Mouse (Mus musculus) heart, adult 2 months (tissue): ENCODE results near the gene Hs3st2. TPM values are rescaled to one million over a fixed set of nuclear protein-coding genes. Genes with fewer than 3 reads are reported as not detected.

Source experiments
- DNase-seq, 2 experiments: peaks; one replicate each; pipeline ENCODE4 v3.0.0; 2021
- H3K27ac ChIP-seq: fragments of 200-600 bp; 2 replicates; pipeline ENCODE4 v1.8.1; 2022
- H3K27me3 ChIP-seq: fragments of 200-500 bp; 2 replicates; pipeline ENCODE4 v1.6.1; 2012; ENCODE audit warnings: mild to moderate bottlenecking, low read length, inconsistent platforms, mixed read lengths; ENCODE audit not compliant: control insufficient read depth, insufficient read depth
- H3K36me3 ChIP-seq: fragments of 200-500 bp; 2 replicates; pipeline ENCODE4 v1.6.1; 2012; ENCODE audit warnings: low read length, inconsistent platforms; ENCODE audit not compliant: control insufficient read depth, insufficient read depth
- H3K4me1 ChIP-seq: fragments of 200-500 bp; 2 replicates; pipeline ENCODE4 v1.6.1; 2011; ENCODE audit warnings: low read length; ENCODE audit not compliant: control insufficient read depth, insufficient read depth
- H3K4me3 ChIP-seq: fragments of 200-600 bp; 2 replicates; pipeline ENCODE4 v1.8.1; 2022
- H3K79me2 ChIP-seq: fragments of 200-500 bp; replicated peaks from 2 replicates; pipeline ENCODE4 v1.6.1; 2012; ENCODE audit warnings: mild to moderate bottlenecking, inconsistent platforms, low read length, moderate library complexity, mixed read lengths; ENCODE audit not compliant: control insufficient read depth, insufficient read depth
- H3K9ac ChIP-seq: fragments of 200-500 bp; 2 replicates; pipeline ENCODE4 v1.6.1; 2012; ENCODE audit warnings: low read depth, mild to moderate bottlenecking, control low read depth, inconsistent platforms, low read length, mixed read lengths
- CTCF ChIP-seq: fragments of 200-600 bp; IDR thresholded peaks from 2 replicates; pipeline ENCODE4 v1.8.1; 2022; ENCODE audit warnings: antibody characterized with exemption, mild to moderate bottlenecking, moderate library complexity
- EP300 ChIP-seq: fragments of 200-500 bp; IDR thresholded peaks from 2 replicates; pipeline ENCODE4 v1.6.1; 2011; ENCODE audit warnings: low read depth, low read length, control low read depth; ENCODE audit not compliant: insufficient read depth
- POLR2A ChIP-seq: fragments of 200-500 bp; IDR thresholded peaks from 2 replicates; pipeline ENCODE4 v1.6.1; 2011; ENCODE audit warnings: mild to moderate bottlenecking, low read depth, low read length, control low read depth; ENCODE audit not compliant: insufficient read depth
- WGBS: fragments of 180-500 bp; shearing (Covaris S2); methylation state at CpG from one replicate; pipeline ENCODE4 v1.1.7; 2018; 5-methylcytosine and 5-hydroxymethylcytosine counted together
- intact Hi-C: fragments of 180-260 bp; cut with DNase I; formaldehyde crosslinking; loops from one replicate; pipeline ENCODE4 v1.15.1; 2025
- polyA plus RNA-seq: library from polyadenylated mRNA; depleted of rRNA; stranded (reverse); fragments of >200 nt; gene quantifications from 2 replicates; pipeline ENCODE4 v1.2.3, GENCODE M21; 2012
- total RNA-seq, 2 experiments: library from RNA; stranded (reverse); gene quantifications; 2 replicates each; pipeline ENCODE4 v1.2.3; 2021

Gene Hs3st2
- total and polyA plus RNA-seq, 3 experiments = not detected

DNA sequence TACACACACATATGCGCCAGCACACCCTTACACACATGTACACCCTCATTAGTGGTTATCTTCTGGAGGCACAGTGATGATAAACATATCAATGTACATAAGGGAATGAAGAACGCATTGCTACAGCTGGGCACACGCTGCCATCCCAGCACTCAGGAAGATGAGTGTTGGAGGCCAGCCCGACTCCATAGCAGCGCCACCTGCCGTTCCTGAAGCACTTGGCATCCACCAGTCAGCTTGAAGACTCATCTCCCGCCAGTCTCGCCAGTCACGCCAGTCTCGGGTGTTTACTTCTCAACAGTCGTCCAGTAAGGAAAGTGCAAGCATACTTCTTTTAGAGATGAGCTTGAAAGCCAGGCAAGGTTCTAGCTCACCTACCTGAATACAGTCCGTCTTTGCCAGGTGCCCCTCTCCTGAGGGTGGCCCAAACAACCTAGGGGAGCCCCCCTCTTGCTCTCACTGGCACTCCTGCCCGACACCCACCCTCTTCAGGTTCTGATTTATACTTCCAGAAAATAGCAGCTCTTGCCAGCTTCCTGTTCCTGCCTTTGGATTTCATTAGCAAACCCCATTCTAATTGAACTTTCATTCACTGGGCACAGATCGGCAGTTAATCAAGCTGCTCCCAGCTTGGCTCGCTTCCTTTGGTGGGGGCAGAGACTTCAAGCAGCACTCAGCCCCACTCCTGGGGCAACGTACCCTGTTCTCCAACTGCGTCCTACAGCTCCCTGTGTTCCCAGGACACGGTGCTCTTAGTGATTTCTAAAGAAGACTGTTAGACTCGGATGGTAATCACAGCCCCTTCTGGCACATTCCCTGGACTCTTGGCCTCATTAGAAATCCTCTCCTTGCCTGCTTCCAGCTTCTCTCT, 148.0 kb downstream of the Hs3st2 start:
- Histone ChIP-seq H3K4me1 (no peaks in the 10 kb centered on the region), H3K4me3 (no peak overlapping the region), H3K9ac (no peak overlapping the region), H3K27me3 (no peaks in the 10 kb centered on the region), H3K36me3 (no peaks in the 10 kb centered on the region), H3K27ac (no peak overlapping the region), H3K79me2 (no peaks in the 10 kb centered on the region)
- 52% methylated on average over 19 of the region's 19 CpGs for WGBS
- peak; percentile 36 for TF ChIP-seq CTCF
- no peak for TF ChIP-seq EP300
- no peak for DNase-seq
- intact Hi-C loops = no loop called here

DNA sequence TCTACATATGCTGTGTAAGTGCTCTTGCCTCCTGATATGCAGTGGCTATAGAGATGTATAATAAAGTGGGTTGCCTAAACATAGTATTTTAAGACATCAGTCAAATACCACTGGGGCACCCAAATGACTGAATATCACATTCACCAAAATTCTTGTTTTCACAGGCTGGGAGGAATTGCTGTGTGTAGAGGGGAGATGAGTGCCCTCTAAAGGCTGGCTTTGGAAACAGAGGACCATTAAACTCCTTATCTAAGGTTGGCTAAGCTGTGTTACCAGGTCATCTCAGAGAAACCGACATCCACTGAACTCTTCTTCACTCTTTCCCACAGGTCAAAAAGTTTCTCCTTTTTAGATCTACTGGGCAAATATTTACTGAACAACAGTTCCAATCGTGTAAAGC, 150.8 kb downstream of the Hs3st2 start:
- H3K79me2 ChIP-seq = no peaks in the 10 kb centered on the region
- H3K4me3 ChIP-seq = no peak overlapping the region
- H3K36me3 ChIP-seq = no peaks in the 10 kb centered on the region
- H3K4me1 ChIP-seq = no peaks in the 10 kb centered on the region
- DNase-seq = no peak
- H3K9ac ChIP-seq = no peak overlapping the region
- 35% methylated on average over 2 of the region's 2 CpGs for WGBS
- no peak overlapping the region for H3K27ac ChIP-seq
- H3K27me3 ChIP-seq = no peaks in the 10 kb centered on the region
- intact Hi-C loops = no loop called here
- TF ChIP-seq CTCF = no peak
- TF ChIP-seq EP300 = no peak
- no peak for TF ChIP-seq POLR2A

- no peak overlapping the region for H3K27ac ChIP-seq
- DNase-seq = no peak
- WGBS = 82% methylated on average over 18 of the region's 18 CpGs
- no peaks in the 10 kb centered on the region for H3K79me2 ChIP-seq
- no peaks in the 10 kb centered on the region for H3K27me3 ChIP-seq
- TF ChIP-seq POLR2A = no peak
- no peak for TF ChIP-seq CTCF
- no peak for TF ChIP-seq EP300
- no peak overlapping the region for H3K9ac ChIP-seq
- intact Hi-C loops = loop anchor here (10.0 kb wide), 1 partner anchor 295 kb away; no protein-coding TSS in a partner anchor
- H3K4me3 ChIP-seq = no peak overlapping the region
- H3K36me3 ChIP-seq = no peaks in the 10 kb centered on the region
- no peaks in the 10 kb centered on the region for H3K4me1 ChIP-seq
These were observed 157.8 kb downstream of the Hs3st2 start for GRCm38 (mm10) chr7:121549329-121550022.
